Comparison of ENCODE assay signal across 23 mouse cellular contexts in genomic region chr2:50549871-50550270, GRCm38 (mm10).
DNase-seq lines count a peak whose midpoint lies in the region; ATAC-seq and TF ChIP-seq lines count a peak whose summit lies in the region.
"Had no signal": no experiment of that assay in that cellular context is flagged by ENCODE, and none has a peak within 500 bp of the region (broad histone marks: within the 10 kb centered on the region; RNA-seq: fewer than 3 reads in every experiment).

No protein-coding gene starts in this region.

- H3K27me3 ChIP-seq in midbrain, embryonic 11.5 days (ENCODE audit: control insufficient read depth, insufficient read depth, low read length), result no peaks in the 10 kb centered on the region
- H3K27me3 ChIP-seq in midbrain, postnatal 0 days (ENCODE audit: insufficient read depth, low read length), result no peaks in the 10 kb centered on the region
- H3K27me3 ChIP-seq: hindbrain, embryonic 15.5 days; limb, embryonic 15.5 days; liver, embryonic 15.5 days; midbrain, embryonic 12.5 days; neural tube, embryonic 12.5 days had no signal

- TF ChIP-seq CTCF in midbrain, postnatal 0 days (IDR thresholded peaks at IDR 0.05), result no peak

- no peak overlapping the region for H3K4me2 ChIP-seq in midbrain, embryonic 11.5 days
- H3K4me2 ChIP-seq in midbrain, postnatal 0 days (ENCODE audit: low read depth, low read length, poor library complexity, severe bottlenecking), result no peak overlapping the region
- H3K4me2 ChIP-seq: hindbrain, embryonic 15.5 days; limb, embryonic 15.5 days; liver, embryonic 15.5 days; midbrain, embryonic 12.5 days; neural tube, embryonic 12.5 days had no signal

- H3K36me3 ChIP-seq in midbrain, embryonic 11.5 days (ENCODE audit: control insufficient read depth, insufficient read depth, low read length), result no peaks in the 10 kb centered on the region
- H3K36me3 ChIP-seq in midbrain, postnatal 0 days (ENCODE audit: insufficient read depth, low read length), result no peaks in the 10 kb centered on the region
- H3K36me3 ChIP-seq: hindbrain, embryonic 15.5 days; limb, embryonic 15.5 days; liver, embryonic 15.5 days; midbrain, embryonic 12.5 days; neural tube, embryonic 12.5 days had no signal

- no peak overlapping the region for H3K9ac ChIP-seq in midbrain, embryonic 11.5 days (ENCODE audit: low read length)
- H3K9ac ChIP-seq in midbrain, postnatal 0 days (replicated peaks; ENCODE audit: low read length, poor library complexity, severe bottlenecking), result no peak overlapping the region
- H3K9ac ChIP-seq: hindbrain, embryonic 15.5 days; limb, embryonic 15.5 days; liver, embryonic 15.5 days; midbrain, embryonic 12.5 days; neural tube, embryonic 12.5 days had no signal

- 67% methylated on average over 8 of the region's 8 CpGs for WGBS in midbrain, embryonic 11.5 days
- WGBS in midbrain, postnatal 0 days, result 78% methylated on average over 8 of the region's 8 CpGs

- no peak overlapping the region for H3K27ac ChIP-seq in midbrain, embryonic 11.5 days (ENCODE audit: low read depth, low read length)
- H3K27ac ChIP-seq in midbrain, postnatal 0 days (ENCODE audit: low read depth, low read length), result no peak overlapping the region
- H3K27ac ChIP-seq: heart, adult 2 months; hindbrain, embryonic 15.5 days; left cerebral cortex, adult 2 months; limb, embryonic 15.5 days; liver, embryonic 15.5 days; macrophage; midbrain, embryonic 12.5 days; neural tube, embryonic 12.5 days had no signal

- ATAC-seq in midbrain, embryonic 11.5 days (ENCODE audit: low FRiP score), result no peak
- ATAC-seq in midbrain, postnatal 0 days (ENCODE audit: low FRiP score), result no peak
- ATAC-seq in activated CD4-positive, CD25-positive, alpha-beta regulatory T cell, adult 4 months, result no peak

- peaks cover 4% of the 10 kb centered on the region for H3K4me1 ChIP-seq in midbrain, embryonic 11.5 days (ENCODE audit: control insufficient read depth, insufficient read depth, low read length)
- H3K4me1 ChIP-seq in midbrain, postnatal 0 days (ENCODE audit: insufficient read depth, low read length), result no peaks in the 10 kb centered on the region
- H3K4me1 ChIP-seq: hindbrain, embryonic 15.5 days; limb, embryonic 15.5 days; liver, embryonic 15.5 days; neural tube, embryonic 12.5 days had no signal

- intact Hi-C loops in heart, postnatal 25 days (cut with DNase I), result no loop called here

- no peak overlapping the region for H3K4me3 ChIP-seq in midbrain, embryonic 11.5 days (ENCODE audit: low read depth, low read length)
- no peak overlapping the region for H3K4me3 ChIP-seq in midbrain, postnatal 0 days (ENCODE audit: low read depth, low read length)
- H3K4me3 ChIP-seq: heart, adult 2 months; hindbrain, embryonic 15.5 days; left cerebral cortex, adult 2 months; limb, embryonic 15.5 days; liver, embryonic 15.5 days; midbrain, embryonic 12.5 days; neural tube, embryonic 12.5 days had no signal

- DNase-seq in midbrain, embryonic 11.5 days (ENCODE audit: low spot score, missing footprints), result peak; percentile 10
- DNase-seq in midbrain, postnatal 0 days (ENCODE audit: low spot score), result no peak
- DNase-seq in kidney, adult 8-10 months, result peak; percentile 63 to 66
- peak; percentile 56 for DNase-seq in kidney, postnatal 10 days
- DNase-seq in urinary bladder, postnatal 25 days (ENCODE audit: low spot score), result no peak
- DNase-seq in heart, postnatal 25 days (ENCODE audit: low spot score), result no peak
- DNase-seq: adrenal gland, postnatal 10 days; cerebellum, adult 18-20 months; gastrocnemius, postnatal 36 days; heart, adult 2 months; heart, postnatal 36 days; left cerebral cortex, postnatal 4 days; right cerebral cortex, postnatal 25 days; spleen, adult 18-20 months; thymus, postnatal 14 days had no signal

- no peaks in the 10 kb centered on the region for H3K9me3 ChIP-seq in midbrain, embryonic 11.5 days (ENCODE audit: control insufficient read depth, low read length)
- H3K9me3 ChIP-seq in midbrain, postnatal 0 days (ENCODE audit: low read length), result no peaks in the 10 kb centered on the region
- H3K9me3 ChIP-seq: hindbrain, embryonic 15.5 days; limb, embryonic 15.5 days; liver, embryonic 15.5 days; midbrain, embryonic 12.5 days; neural tube, embryonic 12.5 days had no signal

Comparison
In these comparisons a context has a peak if more than half of its experiments do, and no peak if none do; other contexts are left out.
1. DNase-seq: peak in midbrain, embryonic 11.5 days (single experiment), kidney, adult 8-10 months (2 of 2) and kidney, postnatal 10 days (single experiment); none in midbrain, postnatal 0 days (single experiment), urinary bladder, postnatal 25 days (single experiment) and heart, postnatal 25 days (single experiment).